Mouse (Mus musculus): ENCODE results near the gene Slc29a4.

DNA sequence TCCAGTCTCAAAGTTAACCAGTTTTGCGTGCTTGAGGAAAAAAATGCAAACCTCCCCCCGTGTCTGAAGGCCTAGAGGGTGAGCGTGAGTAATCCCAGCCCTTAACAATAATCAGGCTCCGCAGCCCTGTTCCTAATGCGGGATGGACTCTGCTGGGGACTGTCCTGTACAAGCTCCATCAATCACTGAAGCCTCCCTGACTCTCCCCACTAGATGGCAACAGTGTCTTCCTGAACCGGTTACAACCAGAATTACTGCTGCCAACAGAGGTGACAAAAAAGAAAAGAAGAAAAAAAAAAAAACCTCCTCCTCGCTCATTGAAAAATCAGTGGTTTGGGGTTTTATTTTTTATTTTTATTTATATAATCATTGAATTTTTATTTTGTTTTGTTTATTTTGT, 75.6 kb downstream of the Slc29a4 start:
- no peak for TF ChIP-seq POLR2A (IDR thresholded peaks at IDR 0.05; ENCODE audit: extremely low read depth, insufficient read depth, low read length)
- TF ChIP-seq CTCF (IDR thresholded peaks at IDR 0.05; ENCODE audit: low read depth, low read length): peak; percentile 49

Data from liver, adult 2 months (tissue).